Mouse (Mus musculus) C2C12 (cell line): ENCODE data around the gene Scp2. TPM values are rescaled to one million over a fixed set of nuclear protein-coding genes. Genes with fewer than 3 reads are reported as not detected.

Experiments used
- H3K27me3 ChIP-seq: one replicate; pipeline ENCODE4 v1.6.1; 2011; ENCODE audit not compliant: control insufficient read depth, insufficient read depth, insufficient read length
- H3K36me3 ChIP-seq: one replicate; pipeline ENCODE4 v1.6.1; 2011; ENCODE audit not compliant: control insufficient read depth, insufficient read depth
- H3K4me3 ChIP-seq: one replicate; pipeline ENCODE4 v1.5.1; 2011; ENCODE audit warnings: mild to moderate bottlenecking, control low read depth; ENCODE audit not compliant: poor library complexity, insufficient read depth, severe bottlenecking
- H3K79me2 ChIP-seq: one replicate; pipeline ENCODE4 v1.6.1; 2011; ENCODE audit not compliant: control insufficient read depth, insufficient read depth
- H3K79me3 ChIP-seq: one replicate; pipeline ENCODE4 v1.6.1; 2011; ENCODE audit warnings: low read depth, control low read depth
- H3ac ChIP-seq: one replicate; pipeline ENCODE3; 2011; ENCODE audit warnings: low read depth; ENCODE audit not compliant: control insufficient read depth, insufficient read length
- CEBPB ChIP-seq: IDR thresholded peaks from one replicate; pipeline ENCODE4 v1.6.1; 2011; ENCODE audit warnings: low read depth, mild to moderate bottlenecking, control low read depth, moderate library complexity
- CTCF ChIP-seq: IDR thresholded peaks from one replicate; pipeline ENCODE4 v1.5.1; 2011; ENCODE audit not compliant: control insufficient read depth, insufficient read depth, insufficient read length
- FOSL1 ChIP-seq: IDR thresholded peaks from one replicate; pipeline ENCODE4 v1.8.0; 2011; ENCODE audit warnings: mild to moderate bottlenecking, low read length; ENCODE audit not compliant: poor library complexity, insufficient read depth, severe bottlenecking
- MAX ChIP-seq: IDR thresholded peaks from one replicate; pipeline ENCODE4 v1.6.1; 2011; ENCODE audit warnings: mild to moderate bottlenecking, control low read depth
- MYOD1 ChIP-seq: IDR thresholded peaks from one replicate; pipeline ENCODE4 v1.6.1; 2011; ENCODE audit warnings: low read depth; ENCODE audit not compliant: control insufficient read depth, insufficient read length
- MYOG ChIP-seq: IDR thresholded peaks from one replicate; pipeline ENCODE4 v1.6.1; 2011; ENCODE audit not compliant: control insufficient read depth, insufficient read length; ENCODE audit errors: extremely low read depth
- USF1 ChIP-seq: IDR thresholded peaks from one replicate; pipeline ENCODE4 v1.6.1; 2011; ENCODE audit warnings: low read depth, mild to moderate bottlenecking, control low read depth, moderate library complexity
- polyA plus RNA-seq: library from polyadenylated mRNA; unstranded; fragments of >200 nt; fragmentation: generic; extraction: Trizol; gene quantifications from one replicate; pipeline ENCODE4 v1.2.1, GENCODE M21; 2012; ENCODE audit warnings: missing spikeins

Scp2 gene
- polyA plus RNA-seq, 1 experiment, result 76.9 TPM

DNA sequence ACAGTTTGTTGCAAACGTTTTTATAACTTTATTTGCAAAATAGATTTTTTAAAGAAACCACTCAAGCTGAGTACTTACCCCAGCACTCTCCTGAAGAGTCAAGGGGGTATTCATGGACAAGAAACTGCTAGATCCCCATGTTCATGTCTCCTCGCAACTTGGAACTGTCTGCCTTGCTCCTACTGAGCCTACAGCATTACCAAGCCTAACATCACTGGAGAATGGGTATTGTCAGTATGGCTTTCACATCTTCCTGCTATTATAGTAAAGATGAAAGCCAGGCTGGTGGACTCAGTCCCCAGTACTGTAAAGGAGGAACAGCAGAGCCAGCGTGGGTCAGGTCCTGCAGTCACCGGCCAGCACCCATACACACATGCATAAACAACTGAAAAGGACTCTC lies 48.5 kb downstream of the Scp2 start, which contains the start of gene Podn:
Gene Podn (minus strand): TSS at position 101 of the 400 bp plus-strand sequence.
- Histone ChIP-seq H3K79me2 (no peaks in the 10 kb centered on the region), H3K36me3 (peaks cover 4% of the 10 kb centered on the region), H3K79me3 (no peaks in the 10 kb centered on the region), H3K27me3 (no peaks in the 10 kb centered on the region), H3K4me3 (no peak within 1 kb of the TSS), H3ac (no peak within 1 kb of the TSS)
- TF ChIP-seq MAX (no peak), CEBPB (no peak), MYOD1 (no peak), CTCF (no peak), USF1 (no peak), MYOG (no peak), FOSL1 (no peak)

- no peak overlapping the region for H3ac ChIP-seq
- TF ChIP-seq CEBPB, result no peak
- no peak for TF ChIP-seq CTCF
- no peak for TF ChIP-seq MAX
- TF ChIP-seq FOSL1, result no peak
- TF ChIP-seq MYOD1, result no peak
- TF ChIP-seq USF1, result no peak
- TF ChIP-seq MYOG, result no peak
- H3K27me3 ChIP-seq, result no peaks in the 10 kb centered on the region
- H3K79me3 ChIP-seq, result no peaks in the 10 kb centered on the region
- H3K4me3 ChIP-seq, result no peak overlapping the region
- no peaks in the 10 kb centered on the region for H3K79me2 ChIP-seq
- peaks cover 8% of the 10 kb centered on the region for H3K36me3 ChIP-seq
Observed at GRCm38 (mm10) chr4:108092741-108093397, 51.9 kb downstream of the Scp2 start.

DNA sequence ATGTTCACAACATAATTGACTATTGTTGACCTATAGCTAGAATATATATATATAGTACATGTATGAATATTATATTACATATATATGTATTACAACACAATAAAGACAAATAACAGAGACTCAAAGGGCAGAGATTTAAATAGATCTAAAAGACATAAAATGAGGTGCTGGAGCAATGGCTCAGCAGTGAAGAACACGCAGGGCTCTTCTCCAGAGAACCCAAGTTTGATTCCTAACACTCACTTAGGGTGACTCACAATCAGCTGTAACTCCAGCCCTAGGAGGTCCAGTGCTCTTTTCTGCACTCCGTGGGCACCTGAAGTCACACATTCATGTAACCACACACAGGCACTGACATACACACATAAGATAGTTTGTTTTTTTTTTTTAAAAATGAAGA lies 60.8 kb downstream of the Scp2 start:
- no peaks in the 10 kb centered on the region for H3K36me3 ChIP-seq
- H3K27me3 ChIP-seq, result no peaks in the 10 kb centered on the region
- no peak overlapping the region for H3ac ChIP-seq
- TF ChIP-seq MYOD1, result no peak
- TF ChIP-seq CEBPB, result no peak
- TF ChIP-seq USF1, result no peak
- TF ChIP-seq FOSL1, result no peak
- TF ChIP-seq CTCF, result no peak
- no peak for TF ChIP-seq MYOG
- no peak for TF ChIP-seq MAX
- no peaks in the 10 kb centered on the region for H3K79me3 ChIP-seq
- H3K4me3 ChIP-seq, result no peak overlapping the region
- no peaks in the 10 kb centered on the region for H3K79me2 ChIP-seq

- no peak for TF ChIP-seq MAX
- Histone ChIP-seq H3K79me2 (no peaks in the 10 kb centered on the region), H3ac (no peak overlapping the region), H3K79me3 (no peaks in the 10 kb centered on the region), H3K4me3 (no peak overlapping the region), H3K36me3 (no peaks in the 10 kb centered on the region), H3K27me3 (no peaks in the 10 kb centered on the region)
Observed at GRCm38 (mm10) chr4:108083032-108083735, 61.6 kb downstream of the Scp2 start.

GRCm38 (mm10) chr4:108082401-108082806 lies 62.4 kb downstream of the Scp2 start:
- Histone ChIP-seq H3K79me3 (no peaks in the 10 kb centered on the region), H3K36me3 (no peaks in the 10 kb centered on the region), H3ac (no peak overlapping the region), H3K27me3 (no peaks in the 10 kb centered on the region), H3K79me2 (no peaks in the 10 kb centered on the region), H3K4me3 (no peak overlapping the region)
- TF ChIP-seq FOSL1 (no peak), USF1 (no peak), MYOD1 (no peak), MAX (no peak), MYOG (no peak), CEBPB (no peak), CTCF (no peak)

GRCm38 (mm10) chr4:108080876-108081275 lies 63.9 kb downstream of the Scp2 start:
- TF ChIP-seq USF1 (no peak), MYOD1 (no peak), CEBPB (no peak), FOSL1 (no peak), MYOG (no peak)
- no peaks in the 10 kb centered on the region for H3K36me3 ChIP-seq
- no peak overlapping the region for H3ac ChIP-seq

More at GRCm38 (mm10) chr4:108080876-108081275, 63.9 kb downstream of the Scp2 start:
- no peaks in the 10 kb centered on the region for H3K79me2 ChIP-seq
- no peak overlapping the region for H3K4me3 ChIP-seq
- no peaks in the 10 kb centered on the region for H3K79me3 ChIP-seq
- no peaks in the 10 kb centered on the region for H3K27me3 ChIP-seq
